Mouse (Mus musculus) intestine, embryonic 14.5 days (tissue): ENCODE measurements around the gene Krt86. TPM values are rescaled to one million over a fixed set of nuclear protein-coding genes. Genes with fewer than 3 reads are reported as not detected.

Source experiments
- ATAC-seq: fragments of 200-750 bp; cut with Nextera tagmentation; replicated peaks from 2 replicates; pipeline ENCODE4 v1.8.0; 2017; ENCODE audit warnings: low read depth, moderate number of reproducible peaks, moderate TSS enrichment, moderate library complexity; ENCODE audit not compliant: low FRiP score, low TSS enrichment
- DNase-seq: peaks from one replicate; pipeline ENCODE4 v3.0.0-alpha.2; 2018; ENCODE audit warnings: low spot score
- H3K27ac ChIP-seq: fragments of 300-500 bp; sonication (generic); 2 replicates; pipeline ENCODE4 v1.5.1; 2014; ENCODE audit warnings: low read depth, mild to moderate bottlenecking, control low read depth
- H3K27me3 ChIP-seq: fragments of 300-500 bp; sonication (generic); replicated peaks from 2 replicates; pipeline ENCODE4 v1.6.1; 2014; ENCODE audit warnings: low read length, control low read depth; ENCODE audit not compliant: control insufficient read depth, insufficient read depth
- H3K36me3 ChIP-seq: fragments of 300-500 bp; sonication (generic); 2 replicates; pipeline ENCODE4 v1.6.1; 2014; ENCODE audit warnings: low read length, control low read depth; ENCODE audit not compliant: control insufficient read depth, insufficient read depth
- H3K4me1 ChIP-seq: fragments of 300-500 bp; sonication (generic); replicated peaks from 2 replicates; pipeline ENCODE4 v1.6.1; 2014; ENCODE audit warnings: low read length, control low read depth, mixed read lengths; ENCODE audit not compliant: control insufficient read depth, insufficient read depth
- H3K4me2 ChIP-seq: fragments of 300-500 bp; sonication (generic); 2 replicates; pipeline ENCODE4 v1.6.1; 2014; ENCODE audit warnings: low read length
- H3K4me3 ChIP-seq: fragments of 300-500 bp; sonication (generic); 2 replicates; pipeline ENCODE4 v1.5.1; 2014; ENCODE audit warnings: low read depth, low read length, control low read depth, mixed read lengths
- H3K9ac ChIP-seq: fragments of 300-500 bp; sonication (generic); 2 replicates; pipeline ENCODE4 v1.6.1; 2014; ENCODE audit warnings: mild to moderate bottlenecking, low read length
- H3K9me3 ChIP-seq: fragments of 300-500 bp; sonication (generic); 2 replicates; pipeline ENCODE4 v1.6.1; 2016; ENCODE audit warnings: low read length, control low read depth; ENCODE audit not compliant: control insufficient read depth
- WGBS: fragments of 180-500 bp; shearing (Covaris S2); extraction: QIAGEN DNeasy Blood & Tissue Kit; methylation state at CpG from one replicate; pipeline ENCODE4 v1.1.7; 2014; 5-methylcytosine and 5-hydroxymethylcytosine counted together
- polyA plus RNA-seq: library from polyadenylated mRNA; unstranded; fragments of >200 nt; fragmentation: Nextera tagmentation; extraction: Ambion mirVana; gene quantifications from 2 replicates; pipeline ENCODE4 v1.2.1, GENCODE M21; 2014

Krt86 gene
- polyA plus RNA-seq, 1 experiment from 2014 or later, result 0.08 TPM

- Histone ChIP-seq H3K27ac (no peak overlapping the region), H3K4me3 (no peak overlapping the region), H3K4me2 (no peak overlapping the region), H3K9ac (no peak overlapping the region), H3K9me3 (no peaks in the 10 kb centered on the region), H3K4me1 (no peaks in the 10 kb centered on the region), H3K27me3 (0 out of 2 replicates have a peak, but pooled peaks cover 3% of the 10 kb centered on the region), H3K36me3 (no peaks in the 10 kb centered on the region)
- DNase-seq (no peak), ATAC-seq (no peak)
- 28% methylated on average over 4 of the region's 4 CpGs for WGBS
Measured at GRCm38 (mm10) chr15:101482056-101482455, 8.8 kb downstream of the Krt86 start.

- Histone ChIP-seq H3K9me3 (no peaks in the 10 kb centered on the region), H3K36me3 (no peaks in the 10 kb centered on the region), H3K4me1 (no peaks in the 10 kb centered on the region), H3K9ac (no peak overlapping the region), H3K27ac (no peak overlapping the region), H3K4me3 (no peak overlapping the region), H3K4me2 (no peak overlapping the region), H3K27me3 (0 out of 2 replicates have a peak, but pooled peaks cover 3% of the 10 kb centered on the region)
- DNase-seq, result no peak
- WGBS, result 67% methylated on average over 1 of the region's 1 CpGs
- no peak; the same call in 1 of the 2 replicates for ATAC-seq
Measured at GRCm38 (mm10) chr15:101483646-101484045, 10.4 kb downstream of the Krt86 start.

- H3K27ac ChIP-seq, result no peak overlapping the region
- ATAC-seq, result no peak
- no peaks in the 10 kb centered on the region for H3K27me3 ChIP-seq
- H3K4me2 ChIP-seq, result no peak overlapping the region
- no peak overlapping the region for H3K4me3 ChIP-seq
- no peaks in the 10 kb centered on the region for H3K4me1 ChIP-seq
- no peaks in the 10 kb centered on the region for H3K9me3 ChIP-seq
- no peak for DNase-seq
- H3K36me3 ChIP-seq, result no peaks in the 10 kb centered on the region
- H3K9ac ChIP-seq, result no peak overlapping the region
- WGBS, result 52% methylated on average over 1 of the region's 1 CpGs
Measured at GRCm38 (mm10) chr15:101484939-101485338, 11.7 kb downstream of the Krt86 start.

GRCm38 (mm10) chr15:101485911-101486635 is 12.8 kb downstream of the Krt86 start:
- Histone ChIP-seq H3K9me3 (no peaks in the 10 kb centered on the region), H3K36me3 (no peaks in the 10 kb centered on the region), H3K27ac (no peak overlapping the region), H3K4me1 (no peaks in the 10 kb centered on the region), H3K4me3 (no peak overlapping the region), H3K27me3 (no peaks in the 10 kb centered on the region), H3K4me2 (no peak overlapping the region), H3K9ac (no peak overlapping the region)
- WGBS, result 79% methylated on average over 11 of the region's 11 CpGs
- ATAC-seq (no peak), DNase-seq (no peak)

GRCm38 (mm10) chr15:101491431-101491830 is 18.2 kb downstream of the Krt86 start, which contains the start of gene Krt83:
Gene Krt83, minus strand, starts transcription at chr15:101491512.
- H3K4me2 ChIP-seq, result no peak within 1 kb of the TSS
- H3K4me1 ChIP-seq, result peaks cover 14% of the 10 kb centered on the region; the same call in 1 of the 2 replicates
- H3K27ac ChIP-seq, result no peak within 1 kb of the TSS
- ATAC-seq (no peak), DNase-seq (no peak)
- H3K4me3 ChIP-seq, result no peak within 1 kb of the TSS
- H3K9ac ChIP-seq, result no peak within 1 kb of the TSS
- no peaks in the 10 kb centered on the region for H3K36me3 ChIP-seq
- no peaks in the 10 kb centered on the region for H3K27me3 ChIP-seq
- WGBS, result 60% methylated on average over 6 of the region's 6 CpGs
- no peaks in the 10 kb centered on the region for H3K9me3 ChIP-seq

GRCm38 (mm10) chr15:101492718-101493117 is 19.4 kb downstream of the Krt86 start:
- no peak overlapping the region for H3K4me2 ChIP-seq
- WGBS, result 27% methylated on average over 8 of the region's 8 CpGs
- no peaks in the 10 kb centered on the region for H3K9me3 ChIP-seq
- no peak overlapping the region for H3K9ac ChIP-seq
- no peaks in the 10 kb centered on the region for H3K27me3 ChIP-seq
- no peak overlapping the region for H3K27ac ChIP-seq
- H3K4me1 ChIP-seq, result peaks cover 14% of the 10 kb centered on the region; the same call in 1 of the 2 replicates
- no peaks in the 10 kb centered on the region for H3K36me3 ChIP-seq
- DNase-seq (no peak), ATAC-seq (no peak)
- H3K4me3 ChIP-seq, result no peak overlapping the region

- DNase-seq (no peak), ATAC-seq (no peak)
- no peak overlapping the region for H3K9ac ChIP-seq
- H3K4me2 ChIP-seq, result no peak overlapping the region
- H3K27me3 ChIP-seq, result no peaks in the 10 kb centered on the region
- peaks cover 14% of the 10 kb centered on the region; the same call in 1 of the 2 replicates for H3K4me1 ChIP-seq
- H3K36me3 ChIP-seq, result no peaks in the 10 kb centered on the region
- no peak overlapping the region for H3K27ac ChIP-seq
- H3K9me3 ChIP-seq, result no peaks in the 10 kb centered on the region
- WGBS, result 90% methylated on average over 6 of the region's 6 CpGs
- H3K4me3 ChIP-seq, result no peak overlapping the region
Measured at GRCm38 (mm10) chr15:101493713-101494112, 20.4 kb downstream of the Krt86 start.

- no peak overlapping the region for H3K4me2 ChIP-seq
- no peak overlapping the region for H3K9ac ChIP-seq
- no peaks in the 10 kb centered on the region for H3K36me3 ChIP-seq
- 38% methylated on average over 1 of the region's 1 CpGs for WGBS
- no peak for DNase-seq
- ATAC-seq, result no peak
- peaks cover 14% of the 10 kb centered on the region; the same call in 1 of the 2 replicates for H3K4me1 ChIP-seq
- no peaks in the 10 kb centered on the region for H3K27me3 ChIP-seq
- no peak overlapping the region for H3K27ac ChIP-seq
- no peak overlapping the region for H3K4me3 ChIP-seq
- no peaks in the 10 kb centered on the region for H3K9me3 ChIP-seq
Measured at GRCm38 (mm10) chr15:101494203-101494602, 20.9 kb downstream of the Krt86 start.

GRCm38 (mm10) chr15:101495266-101495665 is 22.0 kb downstream of the Krt86 start:
- H3K4me1 ChIP-seq, result peaks cover 14% of the 10 kb centered on the region; the same call in 1 of the 2 replicates
- ATAC-seq (no peak), DNase-seq (no peak)
- H3K9me3 ChIP-seq, result no peaks in the 10 kb centered on the region
- no peaks in the 10 kb centered on the region for H3K36me3 ChIP-seq
- no peak overlapping the region for H3K27ac ChIP-seq
- H3K4me3 ChIP-seq, result no peak overlapping the region
- H3K27me3 ChIP-seq, result no peaks in the 10 kb centered on the region
- H3K4me2 ChIP-seq, result no peak overlapping the region
- H3K9ac ChIP-seq, result no peak overlapping the region
- 81% methylated on average over 8 of the region's 8 CpGs for WGBS
